Mouse (Mus musculus): ENCODE measurements around the gene Cggbp1.

The Cggbp1 gene

DNA sequence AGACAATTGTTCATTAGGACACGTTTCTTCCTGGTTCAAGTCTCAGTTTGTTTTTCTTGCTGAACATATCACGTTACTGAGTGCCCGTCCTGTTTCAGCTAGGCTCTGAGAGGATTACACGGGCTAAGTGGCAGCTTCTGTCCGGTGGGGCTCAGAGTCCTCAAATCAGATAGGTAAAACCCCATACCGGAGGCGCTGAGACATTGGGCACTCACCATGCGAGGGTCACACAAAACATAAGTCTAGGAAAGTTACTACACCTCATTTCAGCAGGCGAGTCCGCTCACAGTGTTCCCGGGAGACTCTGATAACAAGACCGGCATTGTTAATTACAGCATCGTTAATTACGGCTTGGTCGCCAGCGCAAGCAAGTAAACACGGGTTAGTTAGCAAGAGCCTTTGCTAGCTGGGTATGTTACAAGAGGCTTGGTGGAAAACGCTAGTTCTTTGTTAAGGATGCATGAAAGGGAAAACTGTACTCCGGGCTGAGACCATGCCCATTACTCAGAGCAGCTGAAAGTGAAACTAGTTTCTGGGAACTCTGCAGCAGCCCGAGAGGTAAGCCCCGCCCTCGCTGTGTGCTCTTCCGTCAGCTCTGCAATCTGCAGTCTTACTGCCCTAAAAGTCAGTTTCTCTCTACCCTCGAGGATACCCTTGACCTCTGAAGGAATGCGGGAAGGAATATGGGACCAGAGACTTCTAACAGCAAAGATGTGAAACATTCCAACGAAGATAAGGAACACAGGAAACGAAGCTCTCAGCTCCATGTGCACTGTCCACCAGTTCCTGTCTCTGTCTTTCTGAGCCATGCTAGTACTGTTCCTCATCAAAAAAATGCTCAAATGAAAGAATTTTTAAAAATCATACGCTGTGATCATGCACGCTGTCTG lies 21.9 kb downstream of the Cggbp1 start:
- DNase-seq: peak; percentile 78

DNA sequence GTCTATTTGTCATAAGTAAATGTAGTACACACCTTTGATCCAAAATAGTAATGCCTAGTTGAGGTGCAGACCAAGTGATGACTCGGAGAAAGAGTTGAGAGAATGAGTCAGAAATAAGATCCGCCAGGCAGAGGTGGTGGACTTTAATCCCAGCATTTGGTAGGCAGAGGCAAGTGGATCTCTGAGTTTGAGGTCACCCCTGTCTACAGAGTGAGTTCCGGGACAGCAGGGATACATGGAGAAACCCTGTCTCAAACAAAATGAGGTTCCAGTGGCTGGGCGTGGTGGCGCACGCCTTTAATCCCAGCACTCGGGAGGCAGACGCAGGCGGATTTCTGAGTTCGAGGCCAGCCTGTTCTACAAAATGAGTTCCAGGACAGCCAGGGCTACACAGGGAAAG lies 23.6 kb downstream of the Cggbp1 start:
- no peak for DNase-seq

DNA sequence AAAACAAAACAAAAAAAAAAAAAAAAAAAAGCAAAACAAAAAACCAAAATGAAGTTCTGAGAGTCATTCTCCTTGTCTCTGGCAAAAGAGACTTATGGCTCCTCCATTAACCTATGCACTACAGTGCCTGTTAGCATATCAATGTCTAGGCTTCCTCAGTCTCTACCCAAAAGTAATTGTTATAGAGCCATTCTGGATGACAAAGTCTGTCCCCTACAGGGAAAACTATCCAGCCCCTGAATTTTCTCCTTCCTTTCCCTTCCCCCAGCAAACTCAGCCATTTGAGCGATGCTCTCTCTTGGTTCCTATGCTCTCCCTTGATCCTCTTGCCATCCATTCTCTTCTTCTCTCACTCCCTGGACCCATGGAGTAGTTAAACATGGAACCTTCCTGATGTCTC lies 24.0 kb downstream of the Cggbp1 start:
- DNase-seq: no peak

DNA sequence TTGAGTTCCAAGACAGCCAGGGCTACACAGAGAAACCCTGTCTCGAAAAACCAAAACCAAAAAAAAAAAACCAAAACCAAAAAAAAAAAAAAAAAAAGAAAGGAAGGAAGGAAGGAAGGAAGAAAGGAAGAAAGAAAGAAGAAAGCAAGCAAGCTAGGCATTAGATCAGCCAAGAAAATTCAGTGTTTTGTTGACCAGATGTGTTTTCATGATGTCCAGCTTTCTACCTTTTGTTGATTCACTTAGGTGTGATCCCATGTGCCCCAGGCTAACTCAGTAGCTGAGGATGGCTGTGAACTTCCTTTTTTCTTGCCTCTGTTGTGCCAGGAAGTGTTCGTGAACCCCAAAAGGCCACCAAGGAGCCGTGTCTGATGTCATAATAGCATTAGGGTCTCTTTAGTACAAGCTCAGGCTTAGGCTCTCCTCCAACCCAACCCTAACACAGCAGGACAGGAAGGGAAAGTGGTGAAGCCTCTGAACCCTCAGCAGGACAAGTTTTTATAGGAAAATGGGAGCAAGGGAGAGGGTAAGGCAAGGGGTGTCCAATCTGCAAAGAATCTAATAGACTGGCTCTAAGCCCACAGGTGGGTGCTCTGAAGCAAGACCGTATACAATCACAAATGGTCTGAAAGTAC lies 25.0 kb downstream of the Cggbp1 start:
- no peak for DNase-seq

DNA sequence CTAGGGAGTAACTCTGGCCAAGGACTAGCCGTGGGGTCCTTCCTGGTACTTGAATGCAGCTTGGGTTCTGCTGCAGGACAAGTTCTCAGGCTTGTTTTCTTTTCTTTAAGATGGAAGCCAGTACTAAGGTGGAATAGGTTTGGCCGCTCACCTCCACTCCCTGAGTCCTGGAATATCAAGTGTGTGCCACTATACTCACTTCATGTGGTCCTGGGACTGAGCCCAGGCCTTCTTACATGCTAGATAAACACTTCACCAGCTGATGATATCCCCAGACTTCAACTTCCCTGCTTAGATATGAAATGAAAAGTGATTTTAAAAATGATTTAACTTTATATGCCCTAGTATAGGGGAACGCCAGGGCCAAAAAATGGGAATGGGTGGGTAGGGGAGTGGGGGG lies 25.5 kb downstream of the Cggbp1 start:
- no peak for DNase-seq

DNA sequence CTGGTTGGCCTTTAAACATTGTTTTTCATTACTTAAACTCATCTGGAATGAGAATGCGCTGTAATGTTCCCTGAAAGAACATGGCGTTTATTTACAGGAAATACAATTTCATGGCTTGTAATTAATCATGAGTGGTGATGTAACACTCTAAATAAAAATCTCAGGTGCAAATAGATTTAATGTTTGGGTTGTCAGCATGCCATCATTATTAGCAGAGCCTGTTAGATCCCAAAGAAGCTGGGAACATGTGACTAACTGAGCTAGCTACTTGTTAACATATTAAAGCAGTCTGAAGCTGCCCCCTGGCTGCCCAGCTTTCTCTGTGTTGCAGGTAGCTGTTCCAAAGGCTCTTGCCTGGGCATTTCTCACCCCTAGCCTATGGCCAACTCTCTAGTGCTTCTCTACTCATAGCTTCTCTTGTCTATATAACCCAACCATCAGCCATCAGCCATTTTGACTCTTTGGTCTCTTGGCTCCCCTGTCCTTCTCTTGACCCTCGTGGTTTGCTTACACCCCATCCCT lies 26.9 kb downstream of the Cggbp1 start:
- no peak for DNase-seq

DNA sequence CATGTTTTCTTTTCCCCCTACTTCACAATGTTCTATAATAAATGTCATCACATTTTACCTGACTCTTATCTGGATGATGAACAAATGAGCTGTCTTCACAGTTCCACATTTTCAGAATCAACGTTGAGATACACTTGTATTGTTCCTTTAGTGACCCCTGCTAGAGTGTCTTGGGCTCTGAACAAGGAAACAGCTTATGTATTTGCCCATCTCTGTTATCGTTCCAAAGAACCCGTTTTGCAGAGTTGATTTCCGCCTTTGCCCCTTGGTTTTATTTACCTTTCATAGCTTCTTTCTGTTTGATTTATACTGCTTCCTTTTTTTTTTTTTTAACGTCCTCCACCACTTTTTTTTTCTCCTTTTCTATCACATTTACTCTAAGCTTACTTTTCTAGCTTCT lies 27.9 kb downstream of the Cggbp1 start:
- DNase-seq: no peak

DNA sequence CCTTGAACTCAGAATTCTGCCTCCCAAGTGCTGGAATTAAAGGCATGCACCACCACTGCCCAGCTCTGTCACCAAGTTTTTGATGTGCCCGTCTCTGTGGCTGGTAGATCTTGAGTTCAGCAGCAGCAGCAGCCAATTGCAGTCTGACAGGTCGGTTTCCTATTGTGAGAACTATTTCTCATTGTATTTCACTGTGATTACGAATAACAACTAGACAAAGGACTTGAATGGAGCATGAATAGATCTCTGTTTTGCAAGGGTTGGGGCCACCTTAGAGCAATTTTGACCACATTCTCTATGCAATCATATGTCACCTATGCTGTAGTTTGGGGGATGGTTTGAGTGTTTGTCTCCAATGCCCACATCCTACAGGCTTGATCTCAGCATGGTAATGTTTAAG lies 29.2 kb downstream of the Cggbp1 start:
- DNase-seq: no peak

DNA sequence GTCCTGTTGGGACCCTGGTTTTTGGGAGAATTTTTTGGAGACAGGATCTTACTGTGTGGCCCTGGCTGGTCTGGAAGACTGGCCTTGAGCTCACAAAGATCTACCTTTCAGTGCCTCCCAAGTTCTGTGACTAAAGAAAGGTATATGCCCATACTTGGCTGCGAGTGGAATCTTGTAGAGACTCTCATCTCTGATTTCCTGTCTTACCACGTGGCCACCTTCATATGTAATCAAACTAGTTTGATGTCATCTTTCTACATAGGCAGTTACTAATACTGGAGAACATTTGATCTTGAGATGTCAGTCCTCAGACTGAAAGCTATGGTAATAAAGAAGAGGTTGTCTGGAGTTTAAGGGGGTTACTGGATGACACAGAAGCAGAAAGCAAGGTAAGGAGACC lies 29.6 kb downstream of the Cggbp1 start:
- no peak for DNase-seq

DNA sequence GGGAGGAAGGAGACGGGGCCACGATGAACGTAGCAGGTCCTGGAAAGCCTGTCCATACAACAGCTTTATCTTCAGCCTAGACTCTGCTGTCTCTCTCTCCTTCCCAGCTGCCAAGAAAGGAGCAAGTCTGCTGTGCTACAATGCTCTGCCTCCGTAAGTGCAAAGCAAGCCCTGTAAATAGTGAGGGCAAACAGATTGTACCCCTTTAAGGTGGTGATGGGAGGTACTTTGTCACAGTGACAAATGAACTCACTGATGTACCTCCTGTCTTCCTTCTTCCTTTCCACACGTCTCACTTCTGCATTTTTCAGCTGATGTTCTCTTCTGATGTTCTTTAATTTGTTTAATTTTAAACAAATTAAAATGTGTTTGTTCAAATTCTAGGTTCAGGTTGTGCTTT lies 32.1 kb downstream of the Cggbp1 start:
- DNase-seq: no peak

DNA sequence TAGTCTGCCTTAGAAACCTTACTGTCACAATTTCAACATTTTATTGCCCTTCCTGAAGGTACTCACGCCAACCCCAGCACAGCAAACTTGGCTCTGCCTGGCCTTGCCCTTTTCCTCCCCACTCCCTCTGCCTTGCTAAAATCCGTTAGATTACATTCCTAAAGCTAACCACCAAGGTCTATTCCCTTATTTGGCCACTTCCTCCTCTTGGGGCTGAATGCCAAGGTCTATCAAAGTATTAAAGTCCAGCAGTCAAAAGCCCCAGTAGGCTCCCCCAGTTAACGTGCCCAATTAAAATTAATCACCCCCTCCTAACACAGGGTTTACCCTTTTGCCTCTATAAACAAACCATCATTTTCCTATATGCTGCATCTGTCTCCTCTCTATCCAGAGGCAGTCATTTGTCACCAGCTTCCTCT lies 32.6 kb downstream of the Cggbp1 start:
- no peak for DNase-seq

DNA sequence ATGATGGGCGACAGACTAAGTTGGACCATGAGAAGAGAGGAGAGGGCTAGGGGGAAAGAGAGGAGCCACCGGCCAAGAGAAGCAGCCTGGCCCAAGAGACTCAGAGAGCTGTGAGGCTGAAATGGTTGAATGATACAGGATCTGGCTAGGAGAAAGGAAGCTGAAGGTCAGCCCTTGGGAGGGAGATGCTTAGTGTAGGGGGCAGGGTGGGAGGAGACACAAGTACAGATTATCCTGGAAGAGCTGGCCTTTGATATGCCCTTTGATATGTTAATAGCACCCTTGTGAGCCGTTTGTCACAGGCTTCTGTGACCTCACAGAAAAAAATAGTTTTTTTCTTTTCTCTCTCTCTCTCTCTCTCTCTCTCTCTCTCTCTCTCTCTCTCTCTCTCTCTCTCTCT lies 33.3 kb downstream of the Cggbp1 start:
- no peak for DNase-seq

DNA sequence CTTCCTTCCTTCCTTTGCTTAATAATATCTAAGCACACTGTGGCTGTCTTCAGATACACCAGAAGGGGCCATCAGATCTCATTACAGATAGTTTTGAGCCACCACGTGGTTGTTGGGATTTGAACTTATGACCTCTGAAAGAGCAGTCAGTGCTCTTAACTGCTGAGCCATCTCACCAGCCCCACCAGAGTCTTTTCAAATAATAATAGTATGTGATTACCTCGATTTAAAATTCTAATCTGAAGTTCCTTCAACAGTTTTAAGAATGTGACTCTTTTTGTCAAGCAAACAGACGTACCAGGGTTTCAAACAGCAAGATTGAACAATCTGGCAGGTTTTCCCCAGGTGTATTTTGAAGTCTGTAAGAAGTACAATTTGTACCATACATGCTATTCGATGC lies 33.8 kb downstream of the Cggbp1 start:
- DNase-seq: no peak

DNA sequence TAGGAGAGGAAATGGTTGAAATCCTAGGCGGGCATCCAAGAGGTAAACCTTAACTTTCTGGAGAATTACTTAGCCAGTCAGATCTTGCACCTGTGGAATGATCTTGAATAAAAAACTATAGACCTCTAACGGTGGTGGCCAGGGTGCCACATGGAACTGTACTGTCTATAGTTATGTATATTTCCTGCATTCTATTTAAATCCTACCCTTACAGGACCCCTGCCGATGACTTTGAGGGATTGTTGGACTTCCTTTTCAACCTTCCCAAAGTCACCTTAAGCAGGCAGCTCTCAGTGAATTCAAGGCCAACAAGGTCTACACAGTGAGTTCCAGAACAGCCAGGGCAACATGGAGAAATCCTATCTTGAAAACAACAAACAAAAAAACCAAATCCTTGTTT lies 37.7 kb downstream of the Cggbp1 start:
- no peak for DNase-seq

DNA sequence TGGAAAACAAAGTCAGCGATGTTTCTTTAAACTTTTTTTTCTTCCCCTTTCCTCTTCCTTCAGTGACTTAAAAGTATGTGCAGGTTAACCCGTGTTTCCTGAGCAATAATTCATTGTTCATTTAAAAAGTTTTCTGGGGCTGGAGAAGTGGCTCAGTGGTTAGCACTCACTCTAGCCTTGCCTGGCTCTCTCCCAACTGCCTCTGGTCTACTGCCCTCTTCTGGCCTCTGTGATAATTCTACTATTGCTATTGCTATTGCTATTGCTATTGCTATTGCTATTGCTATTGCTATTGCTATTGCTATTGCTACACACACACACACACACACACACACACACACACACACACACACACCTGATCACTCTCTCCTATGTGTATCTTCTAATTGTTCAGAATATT lies 47.3 kb downstream of the Cggbp1 start:
- no peak for DNase-seq

DNA sequence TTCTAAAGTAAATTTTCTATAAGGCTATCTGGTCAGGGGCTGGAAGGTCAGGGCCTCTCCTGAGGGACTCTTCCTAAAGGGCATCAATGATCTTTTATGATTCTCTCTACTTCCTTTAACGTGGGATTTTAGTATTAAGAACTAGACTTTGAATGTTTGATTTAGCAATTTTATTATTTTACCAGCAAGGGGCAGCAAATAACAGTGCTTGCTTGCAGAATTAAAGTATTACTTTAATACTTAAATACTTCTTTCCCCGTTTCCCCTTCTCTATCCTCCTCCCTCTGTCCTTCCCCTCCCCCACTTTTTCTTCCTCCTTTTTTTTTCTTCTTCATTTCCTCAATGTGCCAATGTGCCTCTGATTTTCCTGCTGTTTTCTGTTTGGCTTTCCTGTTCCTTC lies 51.5 kb downstream of the Cggbp1 start:
- no peak for DNase-seq

DNA sequence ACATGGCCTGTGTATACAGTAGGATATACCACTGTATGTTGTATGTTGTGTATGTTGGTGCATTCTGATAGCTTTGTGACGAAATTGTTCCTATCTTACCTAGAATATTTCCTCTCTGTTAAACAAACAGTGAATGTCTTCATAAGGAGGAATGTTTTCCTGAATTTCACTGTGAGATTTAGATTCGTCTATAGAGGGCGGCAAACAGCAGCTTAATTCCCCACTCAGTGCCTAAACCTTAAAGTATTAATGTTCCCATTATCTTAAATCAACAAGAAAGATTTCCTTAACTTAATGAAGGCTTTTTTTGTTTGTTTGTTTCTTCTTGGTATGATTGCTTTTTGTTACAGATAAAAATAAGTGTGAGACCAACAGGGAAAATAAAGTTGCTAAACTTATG lies 55.3 kb downstream of the Cggbp1 start:
- no peak for DNase-seq

DNA sequence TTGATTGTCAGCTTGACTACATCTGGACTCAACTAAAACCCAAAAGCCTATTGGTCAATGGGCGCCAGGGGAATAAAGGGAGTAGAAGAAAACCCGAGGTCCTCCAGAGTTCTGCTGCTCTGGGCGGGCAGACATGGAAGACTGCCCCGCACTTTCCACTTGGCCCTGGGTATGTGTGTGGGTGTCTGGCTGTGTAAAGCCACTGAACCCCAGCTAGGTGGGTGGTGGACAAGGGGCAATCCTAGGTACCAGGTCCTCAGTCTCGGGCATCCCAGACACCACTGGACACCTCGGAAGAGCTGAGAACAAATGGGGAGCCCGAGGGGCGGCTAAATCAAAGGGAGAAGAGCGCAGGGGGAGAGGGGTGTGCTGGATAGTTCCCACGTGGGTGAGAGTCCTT lies 57.0 kb downstream of the Cggbp1 start:
- no peak for DNase-seq

Data from kidney, adult 18-20 months (tissue).